Comparison of ENCODE assay signal across 9 mouse cellular contexts in the genomic region with DNA sequence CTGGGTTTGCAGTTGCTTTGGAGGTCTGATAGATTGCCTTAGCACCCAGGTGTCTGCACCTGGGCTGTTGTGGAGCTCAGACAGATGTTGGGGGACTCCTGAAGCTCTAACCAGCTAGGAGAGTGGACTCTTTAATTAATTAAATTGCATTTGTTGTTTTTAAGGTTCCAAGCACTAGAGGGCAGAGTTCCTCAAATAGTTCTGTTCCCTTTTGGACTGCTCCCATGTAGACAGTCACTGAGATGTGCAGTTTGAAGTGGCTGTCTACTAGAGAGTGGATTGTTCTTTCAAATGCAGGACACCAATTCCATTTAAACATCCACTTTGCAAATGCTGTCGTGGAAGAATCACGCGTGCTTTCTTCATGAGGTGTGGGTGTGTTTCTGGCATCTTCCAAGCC. TPM values are rescaled to one million over a fixed set of nuclear protein-coding genes. Genes with fewer than 3 reads are reported as not detected.
A peak's percentile ranks its signal among the peaks of the same experiment; 100 is the strongest.
DNase-seq lines count a peak whose midpoint lies in the region; ATAC-seq and TF ChIP-seq lines count a peak whose summit lies in the region.
"Had no signal": no experiment of that assay in that cellular context is flagged by ENCODE, and none has a peak within 500 bp of the region (broad histone marks: within the 10 kb centered on the region; RNA-seq: fewer than 3 reads in every experiment).

No protein-coding gene starts in this region.

- H3K4me2 ChIP-seq in forebrain, embryonic 13.5 days: no peak overlapping the region
- H3K4me2 ChIP-seq in forebrain, embryonic 11.5 days (ENCODE audit: low read depth, low read length, severe bottlenecking): no peak overlapping the region
- no peak overlapping the region for H3K4me2 ChIP-seq in midbrain, embryonic 11.5 days
- no peak overlapping the region for H3K4me2 ChIP-seq in midbrain, embryonic 16.5 days (ENCODE audit: low read length)
- H3K4me2 ChIP-seq in stomach, postnatal 0 days (replicated peaks; ENCODE audit: low read depth): no peak overlapping the region
- H3K4me2 ChIP-seq: heart, embryonic 15.5 days had no signal

- no peak overlapping the region for H3K27ac ChIP-seq in forebrain, embryonic 13.5 days
- H3K27ac ChIP-seq in forebrain, embryonic 11.5 days (ENCODE audit: low read depth, low read length): no peak overlapping the region
- H3K27ac ChIP-seq in midbrain, embryonic 11.5 days (ENCODE audit: low read depth, low read length): no peak overlapping the region
- H3K27ac ChIP-seq in midbrain, embryonic 16.5 days (ENCODE audit: low read length): no peak overlapping the region
- no peak overlapping the region for H3K27ac ChIP-seq in stomach, postnatal 0 days (replicated peaks)
- H3K27ac ChIP-seq: heart, embryonic 15.5 days had no signal

- no peak overlapping the region for H3K4me3 ChIP-seq in forebrain, embryonic 13.5 days
- H3K4me3 ChIP-seq in forebrain, embryonic 11.5 days (ENCODE audit: low read depth, low read length): no peak overlapping the region
- H3K4me3 ChIP-seq in midbrain, embryonic 11.5 days (ENCODE audit: low read depth, low read length): no peak overlapping the region
- no peak overlapping the region for H3K4me3 ChIP-seq in midbrain, embryonic 16.5 days (ENCODE audit: low read depth, low read length)
- H3K4me3 ChIP-seq in stomach, postnatal 0 days (ENCODE audit: low read depth, low read length): no peak overlapping the region
- H3K4me3 ChIP-seq: heart, embryonic 15.5 days had no signal

- no peak for DNase-seq in forebrain, embryonic 11.5 days (ENCODE audit: low spot score)
- peak; percentile 85 for DNase-seq in midbrain, embryonic 11.5 days (ENCODE audit: low spot score, missing footprints)
- DNase-seq in induced T-regulatory cell, adult 2 months (ENCODE audit: low read depth): peak; percentile 33
- DNase-seq in stomach, postnatal 0 days (ENCODE audit: low spot score): no peak
- no peak for DNase-seq in spleen, postnatal 36 days (ENCODE audit: low spot score in 2 of 2)
- no peak for DNase-seq in urinary bladder, postnatal 25 days (ENCODE audit: low spot score)

- TF ChIP-seq EP300 in stomach, postnatal 0 days (optimal IDR thresholded peaks at IDR 0.05): no peak

- peaks cover 33% of the 10 kb centered on the region for H3K36me3 ChIP-seq in forebrain, embryonic 13.5 days (ENCODE audit: poor library complexity, severe bottlenecking)
- H3K36me3 ChIP-seq in forebrain, embryonic 11.5 days (ENCODE audit: control insufficient read depth, insufficient read depth, low read length): no peaks in the 10 kb centered on the region; the same call in 1 of the 2 replicates
- peaks cover 7% of the 10 kb centered on the region for H3K36me3 ChIP-seq in midbrain, embryonic 11.5 days (ENCODE audit: control insufficient read depth, insufficient read depth, low read length)
- H3K36me3 ChIP-seq in midbrain, embryonic 16.5 days (ENCODE audit: control insufficient read depth, insufficient read depth, low read length): peaks cover 9% of the 10 kb centered on the region; the same call in 1 of the 2 replicates
- no peaks in the 10 kb centered on the region for H3K36me3 ChIP-seq in stomach, postnatal 0 days (ENCODE audit: control insufficient read depth, insufficient read depth, low read length)

- 50% methylated on average over 3 of the region's 3 CpGs for WGBS in forebrain, embryonic 13.5 days
- 53% methylated on average over 3 of the region's 3 CpGs for WGBS in forebrain, embryonic 11.5 days
- 44% methylated on average over 3 of the region's 3 CpGs for WGBS in midbrain, embryonic 11.5 days
- WGBS in midbrain, embryonic 16.5 days: 40% methylated on average over 3 of the region's 3 CpGs
- 36% methylated on average over 3 of the region's 3 CpGs for WGBS in stomach, postnatal 0 days

- H3K9me3 ChIP-seq in forebrain, embryonic 13.5 days (replicated peaks): no peaks in the 10 kb centered on the region
- H3K9me3 ChIP-seq in forebrain, embryonic 11.5 days (ENCODE audit: control insufficient read depth, low read length): no peaks in the 10 kb centered on the region
- H3K9me3 ChIP-seq in midbrain, embryonic 11.5 days (ENCODE audit: control insufficient read depth, low read length): no peaks in the 10 kb centered on the region
- no peaks in the 10 kb centered on the region for H3K9me3 ChIP-seq in midbrain, embryonic 16.5 days (replicated peaks; ENCODE audit: control insufficient read depth, low read length, poor library complexity, severe bottlenecking)
- no peaks in the 10 kb centered on the region for H3K9me3 ChIP-seq in stomach, postnatal 0 days (ENCODE audit: control insufficient read depth, low read length)
- H3K9me3 ChIP-seq: heart, embryonic 15.5 days had no signal

- TF ChIP-seq CTCF in stomach, postnatal 0 days (IDR thresholded peaks at IDR 0.05; ENCODE audit: low read depth): peak; percentile 76

- H3K9ac ChIP-seq in forebrain, embryonic 13.5 days: no peak overlapping the region
- no peak overlapping the region for H3K9ac ChIP-seq in forebrain, embryonic 11.5 days (ENCODE audit: low read length)
- no peak overlapping the region for H3K9ac ChIP-seq in midbrain, embryonic 11.5 days (ENCODE audit: low read length)
- H3K9ac ChIP-seq in midbrain, embryonic 16.5 days (ENCODE audit: low read depth, low read length): no peak overlapping the region
- no peak overlapping the region for H3K9ac ChIP-seq in stomach, postnatal 0 days (ENCODE audit: low read length)
- H3K9ac ChIP-seq: heart, embryonic 15.5 days had no signal

- H3K4me1 ChIP-seq in forebrain, embryonic 13.5 days: peaks cover 5% of the 10 kb centered on the region; the same call in 1 of the 2 replicates
- H3K4me1 ChIP-seq in forebrain, embryonic 11.5 days (replicated peaks; ENCODE audit: control insufficient read depth, insufficient read depth, low read length): peaks cover 5% of the 10 kb centered on the region; the same call in 1 of the 2 replicates
- H3K4me1 ChIP-seq in midbrain, embryonic 11.5 days (ENCODE audit: control insufficient read depth, insufficient read depth, low read length): peaks cover 8% of the 10 kb centered on the region
- no peaks in the 10 kb centered on the region for H3K4me1 ChIP-seq in midbrain, embryonic 16.5 days (ENCODE audit: control insufficient read depth, insufficient read depth, low read length)
- no peaks in the 10 kb centered on the region for H3K4me1 ChIP-seq in stomach, postnatal 0 days (replicated peaks; ENCODE audit: control insufficient read depth, insufficient read depth)

- 0 out of 2 replicates have a peak, but pooled peaks have one; percentile 30 for ATAC-seq in forebrain, embryonic 13.5 days
- no peak for ATAC-seq in forebrain, embryonic 11.5 days (replicated peaks; ENCODE audit: low FRiP score)
- ATAC-seq in midbrain, embryonic 11.5 days (ENCODE audit: low FRiP score): no peak
- no peak for ATAC-seq in midbrain, embryonic 16.5 days
- ATAC-seq in stomach, postnatal 0 days (ENCODE audit: low FRiP score, low TSS enrichment): no peak

- no peaks in the 10 kb centered on the region for H3K27me3 ChIP-seq in forebrain, embryonic 13.5 days
- no peaks in the 10 kb centered on the region for H3K27me3 ChIP-seq in forebrain, embryonic 11.5 days (ENCODE audit: control insufficient read depth, insufficient read depth, low read length)
- H3K27me3 ChIP-seq in midbrain, embryonic 11.5 days (ENCODE audit: control insufficient read depth, insufficient read depth, low read length): no peaks in the 10 kb centered on the region
- H3K27me3 ChIP-seq in midbrain, embryonic 16.5 days (ENCODE audit: control insufficient read depth, insufficient read depth, low read depth, low read length): no peaks in the 10 kb centered on the region
- H3K27me3 ChIP-seq in stomach, postnatal 0 days (ENCODE audit: control insufficient read depth, insufficient read depth, low read length): no peaks in the 10 kb centered on the region
- H3K27me3 ChIP-seq: heart, embryonic 15.5 days had no signal

RNA-seq across cellular contexts. Expression of a gene that starts 21.2 kb away (rescaled TPM):
- polyA plus RNA-seq in forebrain, embryonic 13.5 days (2015; fragmentation: Nextera tagmentation; extraction: Ambion mirVana): 181 and 193 TPM in 2 replicates
- 159 and 167 TPM in 2 replicates for polyA plus RNA-seq in forebrain, embryonic 11.5 days (2014; fragmentation: Nextera tagmentation; extraction: Ambion mirVana)
- polyA plus RNA-seq in midbrain, embryonic 11.5 days (2014; fragmentation: Nextera tagmentation; extraction: Ambion mirVana): 159 and 170 TPM in 2 replicates
- polyA plus RNA-seq in midbrain, embryonic 16.5 days (2015; fragmentation: Nextera tagmentation; extraction: Ambion mirVana): 155 and 157 TPM in 2 replicates
- polyA plus RNA-seq in stomach, postnatal 0 days (2015; fragmentation: Nextera tagmentation; extraction: Ambion mirVana): 87.0 and 90.2 TPM in 2 replicates

RNA-seq across cellular contexts. Expression of a gene that starts 21.3 kb away (rescaled TPM):
- 9.4 and 9.7 TPM in 2 replicates for polyA plus RNA-seq in forebrain, embryonic 13.5 days (2015; fragmentation: Nextera tagmentation; extraction: Ambion mirVana)
- 7.2 and 8.9 TPM in 2 replicates for polyA plus RNA-seq in forebrain, embryonic 11.5 days (2014; fragmentation: Nextera tagmentation; extraction: Ambion mirVana)
- polyA plus RNA-seq in midbrain, embryonic 11.5 days (2014; fragmentation: Nextera tagmentation; extraction: Ambion mirVana): 8.9 and 9.2 TPM in 2 replicates
- 6.4 and 7.0 TPM in 2 replicates for polyA plus RNA-seq in midbrain, embryonic 16.5 days (2015; fragmentation: Nextera tagmentation; extraction: Ambion mirVana)
- polyA plus RNA-seq in stomach, postnatal 0 days (2015; fragmentation: Nextera tagmentation; extraction: Ambion mirVana): 1.9 TPM in 2 replicates

RNA-seq across cellular contexts. Expression of a gene that starts 48.3 kb away (rescaled TPM):
- polyA plus RNA-seq in forebrain, embryonic 13.5 days (2015; fragmentation: Nextera tagmentation; extraction: Ambion mirVana): 0.77 and 1.2 TPM in 2 replicates
- polyA plus RNA-seq in forebrain, embryonic 11.5 days (2014; fragmentation: Nextera tagmentation; extraction: Ambion mirVana): 0.24 and 2.0 TPM in 2 replicates
- 0.77 and 1.9 TPM in 2 replicates for polyA plus RNA-seq in midbrain, embryonic 11.5 days (2014; fragmentation: Nextera tagmentation; extraction: Ambion mirVana)
- 1.3 and 2.0 TPM in 2 replicates for polyA plus RNA-seq in midbrain, embryonic 16.5 days (2015; fragmentation: Nextera tagmentation; extraction: Ambion mirVana)
- 192 and 213 TPM in 2 replicates for polyA plus RNA-seq in stomach, postnatal 0 days (2015; fragmentation: Nextera tagmentation; extraction: Ambion mirVana)

Comparison
In these comparisons a context has a peak if more than half of its experiments do, and no peak if none do; other contexts are left out.
1. DNase-seq: peak in midbrain, embryonic 11.5 days (single experiment) and induced T-regulatory cell, adult 2 months (single experiment); none in forebrain, embryonic 11.5 days (single experiment), stomach, postnatal 0 days (single experiment), spleen, postnatal 36 days (0 of 2) and urinary bladder, postnatal 25 days (single experiment).
2. RNA of a gene that starts 48.3 kb away (polyA plus RNA-seq): 192 to 213 TPM in stomach, postnatal 0 days; 1.3 to 2.0 TPM in midbrain, embryonic 16.5 days, 0.77 to 1.2 TPM in forebrain, embryonic 13.5 days, 0.77 to 1.9 TPM in midbrain, embryonic 11.5 days and 0.24 to 2.0 TPM in forebrain, embryonic 11.5 days; every median in the first group is over 10 times any median in the second.